Mouse (Mus musculus): ENCODE measurements around the gene E130309D02Rik. TPM values are rescaled to one million over a fixed set of nuclear protein-coding genes. Genes with fewer than 3 reads are reported as not detected.

E130309D02Rik gene
- polyA plus RNA-seq, 1 experiment from 2014 or later, result 24.9 TPM

GRCm38 (mm10) chr5:143315514-143315888 is 341 bp upstream of the E130309D02Rik start:
- Histone ChIP-seq H3K9ac (ENCODE audit: low read depth, low read length) (peak overlapping the region; percentile 48; the same call in 1 of the 2 replicates), H3K9me3 (ENCODE audit: control insufficient read depth, low read length) (no peaks in the 10 kb centered on the region), H3K27me3 (replicated peaks; ENCODE audit: control insufficient read depth, insufficient read depth, low read length) (no peaks in the 10 kb centered on the region), H3K36me3 (ENCODE audit: control insufficient read depth, insufficient read depth, low read length) (peaks cover 18% of the 10 kb centered on the region), H3K27ac (ENCODE audit: low read depth, low read length) (no peak overlapping the region), H3K4me2 (ENCODE audit: low read length) (peak overlapping the region; percentile 74), H3K4me3 (ENCODE audit: low read length) (peak overlapping the region; percentile 60), H3K4me1 (ENCODE audit: control insufficient read depth, insufficient read depth, low read depth, low read length) (peaks cover 20% of the 10 kb centered on the region)
- WGBS, result 15% methylated on average over 8 of the region's 8 CpGs
- peak; percentile 49 for ATAC-seq

- Histone ChIP-seq H3K27ac (ENCODE audit: low read depth, low read length) (peak overlapping the region; percentile 93), H3K9me3 (ENCODE audit: control insufficient read depth, low read length) (no peaks in the 10 kb centered on the region), H3K4me1 (ENCODE audit: control insufficient read depth, insufficient read depth, low read depth, low read length) (peaks cover 20% of the 10 kb centered on the region), H3K4me3 (ENCODE audit: low read length) (peak overlapping the region; percentile 60), H3K9ac (ENCODE audit: low read depth, low read length) (peak overlapping the region; percentile 85), H3K36me3 (ENCODE audit: control insufficient read depth, insufficient read depth, low read length) (peaks cover 15% of the 10 kb centered on the region), H3K27me3 (replicated peaks; ENCODE audit: control insufficient read depth, insufficient read depth, low read length) (no peaks in the 10 kb centered on the region), H3K4me2 (ENCODE audit: low read length) (peak overlapping the region; percentile 74)
- ATAC-seq, result 0 out of 2 replicates have a peak, but pooled peaks have one; percentile 5
- WGBS, result under 1% methylated on average over 16 of the region's 16 CpGs
Observed at GRCm38 (mm10) chr5:143314183-143314729, 904 bp downstream of the E130309D02Rik start.

- peaks cover 20% of the 10 kb centered on the region for H3K4me1 ChIP-seq (ENCODE audit: control insufficient read depth, insufficient read depth, low read depth, low read length)
- no peak for ATAC-seq
Observed at GRCm38 (mm10) chr5:143311886-143312285, 3.3 kb downstream of the E130309D02Rik start.

GRCm38 (mm10) chr5:143309916-143310315 is 5.2 kb downstream of the E130309D02Rik start:
- Histone ChIP-seq H3K4me3 (ENCODE audit: low read length) (no peak overlapping the region), H3K4me1 (ENCODE audit: control insufficient read depth, insufficient read depth, low read depth, low read length) (peaks cover 17% of the 10 kb centered on the region)

More at GRCm38 (mm10) chr5:143311886-143312285, 3.3 kb downstream of the E130309D02Rik start:
- peaks cover 16% of the 10 kb centered on the region for H3K36me3 ChIP-seq (ENCODE audit: control insufficient read depth, insufficient read depth, low read length)
- H3K4me3 ChIP-seq (ENCODE audit: low read length), result no peak overlapping the region
- 61% methylated on average over 8 of the region's 8 CpGs for WGBS
- no peak overlapping the region for H3K4me2 ChIP-seq (ENCODE audit: low read length)
- no peak overlapping the region for H3K9ac ChIP-seq (ENCODE audit: low read depth, low read length)
- no peak overlapping the region for H3K27ac ChIP-seq (ENCODE audit: low read depth, low read length)
- H3K27me3 ChIP-seq (replicated peaks; ENCODE audit: control insufficient read depth, insufficient read depth, low read length), result no peaks in the 10 kb centered on the region
- no peaks in the 10 kb centered on the region for H3K9me3 ChIP-seq (ENCODE audit: control insufficient read depth, low read length)

GRCm38 (mm10) chr5:143308825-143309224 is 6.3 kb downstream of the E130309D02Rik start:
- Histone ChIP-seq H3K4me2 (ENCODE audit: low read length) (no peak overlapping the region), H3K9ac (ENCODE audit: low read depth, low read length) (no peak overlapping the region), H3K27ac (ENCODE audit: low read depth, low read length) (no peak overlapping the region), H3K4me3 (ENCODE audit: low read length) (no peak overlapping the region), H3K27me3 (replicated peaks; ENCODE audit: control insufficient read depth, insufficient read depth, low read length) (no peaks in the 10 kb centered on the region), H3K9me3 (ENCODE audit: control insufficient read depth, low read length) (no peaks in the 10 kb centered on the region), H3K4me1 (ENCODE audit: control insufficient read depth, insufficient read depth, low read depth, low read length) (peaks cover 14% of the 10 kb centered on the region), H3K36me3 (ENCODE audit: control insufficient read depth, insufficient read depth, low read length) (peaks cover 20% of the 10 kb centered on the region)
- WGBS, result 95% methylated on average over 5 of the region's 5 CpGs
- no peak for ATAC-seq

More at GRCm38 (mm10) chr5:143309916-143310315, 5.2 kb downstream of the E130309D02Rik start:
- H3K9ac ChIP-seq (ENCODE audit: low read depth, low read length), result no peak overlapping the region
- H3K9me3 ChIP-seq (ENCODE audit: control insufficient read depth, low read length), result no peaks in the 10 kb centered on the region
- peaks cover 20% of the 10 kb centered on the region for H3K36me3 ChIP-seq (ENCODE audit: control insufficient read depth, insufficient read depth, low read length)
- H3K27ac ChIP-seq (ENCODE audit: low read depth, low read length), result no peak overlapping the region
- no peaks in the 10 kb centered on the region for H3K27me3 ChIP-seq (replicated peaks; ENCODE audit: control insufficient read depth, insufficient read depth, low read length)
- no peak overlapping the region for H3K4me2 ChIP-seq (ENCODE audit: low read length)
- 93% methylated on average over 7 of the region's 7 CpGs for WGBS
- ATAC-seq, result no peak

- H3K36me3 ChIP-seq (ENCODE audit: control insufficient read depth, insufficient read depth, low read length), result peaks cover 32% of the 10 kb centered on the region
- no peaks in the 10 kb centered on the region for H3K9me3 ChIP-seq (ENCODE audit: control insufficient read depth, low read length)
- no peak overlapping the region for H3K4me2 ChIP-seq (ENCODE audit: low read length)
- ATAC-seq, result no peak
- H3K27me3 ChIP-seq (replicated peaks; ENCODE audit: control insufficient read depth, insufficient read depth, low read length), result no peaks in the 10 kb centered on the region
- no peak overlapping the region for H3K27ac ChIP-seq (ENCODE audit: low read depth, low read length)
- no peaks in the 10 kb centered on the region for H3K4me1 ChIP-seq (ENCODE audit: control insufficient read depth, insufficient read depth, low read depth, low read length)
- WGBS, result 83% methylated on average over 7 of the region's 7 CpGs
- no peak overlapping the region for H3K4me3 ChIP-seq (ENCODE audit: low read length)
- no peak overlapping the region for H3K9ac ChIP-seq (ENCODE audit: low read depth, low read length)
Observed at GRCm38 (mm10) chr5:143304251-143304650, 10.9 kb downstream of the E130309D02Rik start.

- peaks cover 21% of the 10 kb centered on the region for H3K36me3 ChIP-seq (ENCODE audit: control insufficient read depth, insufficient read depth, low read length)
- no peaks in the 10 kb centered on the region for H3K27me3 ChIP-seq (replicated peaks; ENCODE audit: control insufficient read depth, insufficient read depth, low read length)
- 87% methylated on average over 8 of the region's 8 CpGs for WGBS
- H3K9me3 ChIP-seq (ENCODE audit: control insufficient read depth, low read length), result no peaks in the 10 kb centered on the region
- no peak overlapping the region for H3K27ac ChIP-seq (ENCODE audit: low read depth, low read length)
- H3K4me2 ChIP-seq (ENCODE audit: low read length), result no peak overlapping the region
- H3K4me3 ChIP-seq (ENCODE audit: low read length), result no peak overlapping the region
- H3K9ac ChIP-seq (ENCODE audit: low read depth, low read length), result no peak overlapping the region
- no peaks in the 10 kb centered on the region for H3K4me1 ChIP-seq (ENCODE audit: control insufficient read depth, insufficient read depth, low read depth, low read length)
- no peak for ATAC-seq
Observed at GRCm38 (mm10) chr5:143301296-143301695, 13.9 kb downstream of the E130309D02Rik start.

- no peak overlapping the region for H3K27ac ChIP-seq (ENCODE audit: low read depth, low read length)
- peaks cover 18% of the 10 kb centered on the region for H3K36me3 ChIP-seq (ENCODE audit: control insufficient read depth, insufficient read depth, low read length)
- no peaks in the 10 kb centered on the region for H3K27me3 ChIP-seq (replicated peaks; ENCODE audit: control insufficient read depth, insufficient read depth, low read length)
- H3K9me3 ChIP-seq (ENCODE audit: control insufficient read depth, low read length), result no peaks in the 10 kb centered on the region
- H3K4me3 ChIP-seq (ENCODE audit: low read length), result no peak overlapping the region
- 90% methylated on average over 4 of the region's 4 CpGs for WGBS
- H3K9ac ChIP-seq (ENCODE audit: low read depth, low read length), result no peak overlapping the region
- no peak overlapping the region for H3K4me2 ChIP-seq (ENCODE audit: low read length)
- H3K4me1 ChIP-seq (ENCODE audit: control insufficient read depth, insufficient read depth, low read depth, low read length), result no peaks in the 10 kb centered on the region
- no peak for ATAC-seq
Observed at GRCm38 (mm10) chr5:143299686-143300085, 15.5 kb downstream of the E130309D02Rik start.

- Histone ChIP-seq H3K36me3 (ENCODE audit: control insufficient read depth, insufficient read depth, low read length) (peaks cover 15% of the 10 kb centered on the region), H3K9me3 (ENCODE audit: control insufficient read depth, low read length) (no peaks in the 10 kb centered on the region), H3K4me3 (ENCODE audit: low read length) (no peak overlapping the region), H3K27ac (ENCODE audit: low read depth, low read length) (no peak overlapping the region), H3K4me1 (ENCODE audit: control insufficient read depth, insufficient read depth, low read depth, low read length) (peaks cover 5% of the 10 kb centered on the region; the same call in 1 of the 2 replicates), H3K27me3 (replicated peaks; ENCODE audit: control insufficient read depth, insufficient read depth, low read length) (peaks cover 6% of the 10 kb centered on the region), H3K4me2 (ENCODE audit: low read length) (no peak overlapping the region), H3K9ac (ENCODE audit: low read depth, low read length) (no peak overlapping the region)
- WGBS, result 94% methylated on average over 7 of the region's 7 CpGs
- no peak for ATAC-seq
Observed at GRCm38 (mm10) chr5:143298391-143298790, 16.8 kb downstream of the E130309D02Rik start.
